Mouse (Mus musculus) intestine, embryonic 16.5 days (tissue): ENCODE measurements around the gene Hook2. TPM values are rescaled to one million over a fixed set of nuclear protein-coding genes. Genes with fewer than 3 reads are reported as not detected.

Source experiments
- ATAC-seq: fragments of 200-750 bp; cut with Nextera tagmentation; 2 replicates; pipeline ENCODE4 v1.8.0; 2017; ENCODE audit warnings: moderate TSS enrichment, moderate library complexity
- H3K27ac ChIP-seq: fragments of 300-500 bp; sonication (generic); 2 replicates; pipeline ENCODE4 v1.5.1; 2014; ENCODE audit warnings: mild to moderate bottlenecking, low read length
- H3K27me3 ChIP-seq: fragments of 300-500 bp; sonication (generic); replicated peaks from 2 replicates; pipeline ENCODE4 v1.6.1; 2014; ENCODE audit warnings: low read length, control low read depth, mixed read lengths; ENCODE audit not compliant: control insufficient read depth, insufficient read depth
- H3K36me3 ChIP-seq: fragments of 300-500 bp; sonication (generic); 2 replicates; pipeline ENCODE4 v1.6.1; 2014; ENCODE audit warnings: low read length, control low read depth; ENCODE audit not compliant: control insufficient read depth, insufficient read depth
- H3K4me1 ChIP-seq: fragments of 300-500 bp; sonication (generic); 2 replicates; pipeline ENCODE4 v1.6.1; 2014; ENCODE audit warnings: low read length, control low read depth, mixed read lengths; ENCODE audit not compliant: control insufficient read depth, insufficient read depth
- H3K4me2 ChIP-seq: fragments of 300-500 bp; sonication (generic); 2 replicates; pipeline ENCODE4 v1.6.1; 2014; ENCODE audit warnings: low read depth, low read length, control low read depth
- H3K4me3 ChIP-seq: fragments of 300-500 bp; sonication (generic); 2 replicates; pipeline ENCODE4 v1.5.1; 2014; ENCODE audit warnings: mild to moderate bottlenecking, low read length
- H3K9ac ChIP-seq: fragments of 300-500 bp; sonication (generic); 2 replicates; pipeline ENCODE4 v1.6.1; 2014; ENCODE audit warnings: low read depth, low read length
- H3K9me3 ChIP-seq: fragments of 300-500 bp; sonication (generic); 2 replicates; pipeline ENCODE4 v1.6.1; 2016; ENCODE audit warnings: low read length, control low read depth; ENCODE audit not compliant: control insufficient read depth
- WGBS: fragments of 180-500 bp; shearing (Covaris S2); extraction: QIAGEN DNeasy Blood & Tissue Kit; methylation state at CpG from one replicate; pipeline ENCODE4 v1.1.7; 2014; 5-methylcytosine and 5-hydroxymethylcytosine counted together
- polyA plus RNA-seq: library from polyadenylated mRNA; unstranded; fragments of >200 nt; fragmentation: Nextera tagmentation; extraction: Ambion mirVana; gene quantifications from 2 replicates; pipeline ENCODE4 v1.2.1, GENCODE M21; 2015

The Hook2 gene
- polyA plus RNA-seq, 1 experiment from 2014 or later: 96.9 TPM

- H3K27ac ChIP-seq: no peak overlapping the region
- H3K4me1 ChIP-seq: peaks cover 4% of the 10 kb centered on the region
- H3K9ac ChIP-seq: no peak overlapping the region
- ATAC-seq: no peak
- H3K9me3 ChIP-seq: no peaks in the 10 kb centered on the region
- no peaks in the 10 kb centered on the region for H3K27me3 ChIP-seq
- H3K4me2 ChIP-seq: no peak overlapping the region
- H3K36me3 ChIP-seq: peaks cover 29% of the 10 kb centered on the region
- 89% methylated on average over 6 of the region's 6 CpGs for WGBS
- no peak overlapping the region for H3K4me3 ChIP-seq
Measured at GRCm38 (mm10) chr8:85043619-85044018, 53.2 kb downstream of the Hook2 start.

Other genes with a start within 250 kb of the Hook2 start
- 9.7 and 11.8 TPM in 2 replicates for gene Nfix, start 190.3 kb upstream of the Hook2 start, polyA plus RNA-seq
- 4.2 and 4.4 TPM in 2 replicates for gene Dand5, start 167.8 kb upstream of the Hook2 start, polyA plus RNA-seq
- gene Gadd45gip1, start 159.1 kb upstream of the Hook2 start, polyA plus RNA-seq: 61.8 and 63.4 TPM in 2 replicates
- gene Rad23a, start 149.9 kb upstream of the Hook2 start, polyA plus RNA-seq: 109 and 115 TPM in 2 replicates
- 1,204 and 1,241 TPM in 2 replicates for gene Calr, start 143.7 kb upstream of the Hook2 start, polyA plus RNA-seq
- 86.0 and 91.7 TPM in 2 replicates for gene Farsa, start 133.6 kb upstream of the Hook2 start, polyA plus RNA-seq
- gene Syce2, start 118.5 kb upstream of the Hook2 start, polyA plus RNA-seq: 39.5 and 45.4 TPM in 2 replicates
- gene Gcdh, start 96.7 kb upstream of the Hook2 start, polyA plus RNA-seq: 53.3 and 53.8 TPM in 2 replicates
- 4.9 and 10.3 TPM in 2 replicates for gene Klf1, start 88.7 kb upstream of the Hook2 start, polyA plus RNA-seq
- 7.3 and 10.2 TPM in 2 replicates for gene Dnase2a, start 82.0 kb upstream of the Hook2 start, polyA plus RNA-seq
- 1.2 and 1.6 TPM in 2 replicates for gene Mast1, start 53.2 kb upstream of the Hook2 start, polyA plus RNA-seq
- 0.18 and 0.24 TPM in 2 replicates for gene Rtbdn, start 43.6 kb upstream of the Hook2 start, polyA plus RNA-seq
- gene Gm49661, start 21.2 kb upstream of the Hook2 start, polyA plus RNA-seq: not detected in 2 replicates
- gene Prdx2, start 21.0 kb upstream of the Hook2 start, polyA plus RNA-seq: 533 and 590 TPM in 2 replicates
- gene Rnaseh2a, start 20.8 kb upstream of the Hook2 start, polyA plus RNA-seq: 102 and 120 TPM in 2 replicates
- 18.2 and 25.5 TPM in 2 replicates for gene Junb, start 11.9 kb upstream of the Hook2 start, polyA plus RNA-seq
- 0.09 and 0.28 TPM in 2 replicates for gene Best2, start 23.9 kb downstream of the Hook2 start, polyA plus RNA-seq
- gene Asna1, start 34.7 kb downstream of the Hook2 start, polyA plus RNA-seq: 139 and 144 TPM in 2 replicates
- 79.0 and 81.4 TPM in 2 replicates for gene Trir, start 36.2 kb downstream of the Hook2 start, polyA plus RNA-seq
- 21.6 and 22.0 TPM in 2 replicates for gene Tnpo2, start 46.3 kb downstream of the Hook2 start, polyA plus RNA-seq
- gene Fbxw9, start 69.5 kb downstream of the Hook2 start, polyA plus RNA-seq: 28.2 and 30.7 TPM in 2 replicates
- not detected in 2 replicates for gene Gm5741, start 77.4 kb downstream of the Hook2 start, polyA plus RNA-seq
- gene Dhps, start 81.2 kb downstream of the Hook2 start, polyA plus RNA-seq: 56.0 and 57.4 TPM in 2 replicates
- 138 and 146 TPM in 2 replicates for gene Wdr83os, start 90.1 kb downstream of the Hook2 start, polyA plus RNA-seq
- gene Wdr83, start 90.7 kb downstream of the Hook2 start, polyA plus RNA-seq: 39.7 and 43.8 TPM in 2 replicates
- gene Man2b1, start 92.7 kb downstream of the Hook2 start, polyA plus RNA-seq: 72.4 and 85.5 TPM in 2 replicates
- 2.5 and 2.7 TPM in 2 replicates for gene Zfp791, start 132.5 kb downstream of the Hook2 start, polyA plus RNA-seq
- not detected in 2 replicates for gene Cks1brt, start 161.3 kb downstream of the Hook2 start, polyA plus RNA-seq
- not detected in 2 replicates for gene Olfr371, start 235.4 kb downstream of the Hook2 start, polyA plus RNA-seq